Mouse (Mus musculus): ENCODE results near the gene Serinc2. TPM values are rescaled to one million over a fixed set of nuclear protein-coding genes. Genes with fewer than 3 reads are reported as not detected.
A peak's percentile ranks its signal among the peaks of the same experiment; 100 is the strongest.

The Serinc2 gene
- polyA plus RNA-seq (2012; rRNA removed) = 72.2 and 126 TPM in 2 replicates

DNA sequence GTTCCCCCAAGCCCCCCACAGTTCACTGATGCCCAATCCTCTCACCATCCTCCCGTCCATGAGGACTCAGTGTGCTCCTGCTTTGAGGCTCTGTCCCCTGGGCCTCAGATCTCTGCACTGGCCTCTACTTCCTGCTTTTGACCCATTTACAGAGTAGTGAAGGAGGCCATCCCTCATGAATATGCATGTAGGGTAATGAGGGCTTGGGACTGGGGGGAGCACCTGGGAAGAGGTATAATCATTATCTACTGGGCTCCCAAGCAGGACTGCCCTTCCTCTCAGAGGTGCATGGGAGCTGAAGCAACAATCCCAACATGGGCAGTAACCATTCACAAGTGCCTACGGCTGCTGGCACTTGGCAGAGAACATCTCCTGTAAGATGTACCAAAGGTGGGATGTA lies at the start of gene Serinc2:
Gene Serinc2 (minus strand): TSS at position 101 of the 400 bp plus-strand sequence.
- DNase-seq (ENCODE audit: low read depth) = no peak
- no peak for TF ChIP-seq POLR2A (IDR thresholded peaks at IDR 0.05; ENCODE audit: borderline replicate concordance, extremely low read depth, insufficient read depth, insufficient read length, poor library complexity, severe bottlenecking)
- TF ChIP-seq CTCF (IDR thresholded peaks at IDR 0.05; ENCODE audit: borderline replicate concordance, extremely low read depth, insufficient read depth, insufficient read length) = no peak

DNA sequence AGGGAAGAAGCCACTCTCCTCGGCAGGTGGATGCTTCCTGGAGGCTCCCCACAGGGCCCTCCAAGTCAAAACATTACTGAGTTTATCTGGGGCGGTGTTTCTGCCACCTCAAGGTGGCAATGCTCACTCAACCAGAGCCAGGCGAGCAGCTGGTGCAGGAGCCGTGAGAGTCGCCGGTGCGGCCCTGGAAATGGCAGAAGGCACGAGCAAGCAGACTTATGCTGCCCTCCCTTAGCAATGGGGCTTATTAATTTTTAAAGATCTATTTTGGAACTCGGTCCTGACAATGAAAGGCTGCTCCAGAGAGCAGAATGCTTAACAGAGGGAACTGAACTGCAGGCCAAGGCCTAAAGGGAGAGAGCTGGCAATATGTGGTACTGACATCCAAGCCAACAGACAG lies 48.4 kb upstream of the Serinc2 start:
- no peak for DNase-seq (ENCODE audit: low read depth)
- no peak for TF ChIP-seq CTCF (IDR thresholded peaks at IDR 0.05; ENCODE audit: borderline replicate concordance, extremely low read depth, insufficient read depth, insufficient read length)
- TF ChIP-seq POLR2A (IDR thresholded peaks at IDR 0.05; ENCODE audit: borderline replicate concordance, extremely low read depth, insufficient read depth, insufficient read length, poor library complexity, severe bottlenecking) = no peak

GRCm38 (mm10) chr4:130325446-130325845 lies 46.4 kb upstream of the Serinc2 start:
- TF ChIP-seq POLR2A (IDR thresholded peaks at IDR 0.05; ENCODE audit: borderline replicate concordance, extremely low read depth, insufficient read depth, insufficient read length, poor library complexity, severe bottlenecking) (no peak), CTCF (IDR thresholded peaks at IDR 0.05; ENCODE audit: borderline replicate concordance, extremely low read depth, insufficient read depth, insufficient read length) (peak; percentile 12; the same call in 1 of the 2 replicates)
- no peak for DNase-seq (ENCODE audit: low read depth)

DNA sequence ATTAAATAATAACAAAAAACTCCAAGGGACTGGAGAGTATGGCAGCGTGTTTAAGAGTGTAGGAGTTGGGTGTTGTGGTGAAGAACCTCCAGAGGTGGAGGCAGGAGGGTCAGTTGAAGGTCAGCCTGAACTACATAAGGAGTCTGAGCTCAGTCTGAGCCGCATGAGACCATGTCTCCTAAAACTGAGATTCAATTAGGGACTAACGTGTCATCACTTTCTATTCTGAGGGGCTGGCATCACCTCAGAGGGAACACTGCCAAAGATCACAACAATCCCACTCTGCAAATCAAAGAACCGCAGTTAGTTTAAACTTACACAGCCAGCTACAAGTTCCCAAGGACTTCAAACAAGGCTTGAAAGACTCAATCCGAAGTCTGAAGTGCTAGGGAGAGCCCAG lies 44.6 kb upstream of the Serinc2 start:
- DNase-seq (ENCODE audit: low read depth) = peak; percentile 16
- no peak for TF ChIP-seq POLR2A (IDR thresholded peaks at IDR 0.05; ENCODE audit: borderline replicate concordance, extremely low read depth, insufficient read depth, insufficient read length, poor library complexity, severe bottlenecking)
- no peak for TF ChIP-seq CTCF (IDR thresholded peaks at IDR 0.05; ENCODE audit: borderline replicate concordance, extremely low read depth, insufficient read depth, insufficient read length)

GRCm38 (mm10) chr4:130323165-130323564 lies 44.2 kb upstream of the Serinc2 start:
- TF ChIP-seq POLR2A (IDR thresholded peaks at IDR 0.05; ENCODE audit: borderline replicate concordance, extremely low read depth, insufficient read depth, insufficient read length, poor library complexity, severe bottlenecking) (no peak), CTCF (IDR thresholded peaks at IDR 0.05; ENCODE audit: borderline replicate concordance, extremely low read depth, insufficient read depth, insufficient read length) (no peak)
- DNase-seq (ENCODE audit: low read depth) = no peak

DNA sequence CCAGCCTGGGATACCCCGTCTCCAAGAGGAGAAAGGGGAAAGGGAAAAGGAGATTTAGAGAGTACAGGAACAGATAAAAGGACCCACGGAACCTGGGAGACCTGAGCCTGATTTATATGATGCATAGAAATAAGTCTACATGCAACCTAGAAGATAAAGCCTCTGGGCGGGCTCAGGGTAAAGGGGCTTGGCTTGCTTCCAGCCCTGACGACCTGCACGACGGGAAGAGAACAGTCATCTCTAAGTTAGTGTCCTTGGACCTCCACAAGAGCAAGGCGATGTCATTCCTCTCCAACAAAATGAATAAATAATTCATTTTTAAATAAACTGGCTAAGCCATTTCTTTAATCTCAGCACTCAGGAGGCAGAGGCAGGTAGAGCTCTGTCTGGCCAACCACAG lies 43.6 kb upstream of the Serinc2 start:
- DNase-seq (ENCODE audit: low read depth) = no peak
- TF ChIP-seq POLR2A (IDR thresholded peaks at IDR 0.05; ENCODE audit: borderline replicate concordance, extremely low read depth, insufficient read depth, insufficient read length, poor library complexity, severe bottlenecking) (no peak), CTCF (IDR thresholded peaks at IDR 0.05; ENCODE audit: borderline replicate concordance, extremely low read depth, insufficient read depth, insufficient read length) (no peak)

GRCm38 (mm10) chr4:130321640-130322039 lies 42.6 kb upstream of the Serinc2 start:
- DNase-seq (ENCODE audit: low read depth) = no peak
- TF ChIP-seq POLR2A (IDR thresholded peaks at IDR 0.05; ENCODE audit: borderline replicate concordance, extremely low read depth, insufficient read depth, insufficient read length, poor library complexity, severe bottlenecking) (no peak), CTCF (IDR thresholded peaks at IDR 0.05; ENCODE audit: borderline replicate concordance, extremely low read depth, insufficient read depth, insufficient read length) (no peak)

- DNase-seq (ENCODE audit: low read depth) = no peak
- TF ChIP-seq CTCF (IDR thresholded peaks at IDR 0.05; ENCODE audit: borderline replicate concordance, extremely low read depth, insufficient read depth, insufficient read length) (no peak), POLR2A (IDR thresholded peaks at IDR 0.05; ENCODE audit: borderline replicate concordance, extremely low read depth, insufficient read depth, insufficient read length, poor library complexity, severe bottlenecking) (no peak)
Observed at GRCm38 (mm10) chr4:130319564-130319963, 40.6 kb upstream of the Serinc2 start.

- DNase-seq (ENCODE audit: low read depth) = no peak
- TF ChIP-seq POLR2A (IDR thresholded peaks at IDR 0.05; ENCODE audit: borderline replicate concordance, extremely low read depth, insufficient read depth, insufficient read length, poor library complexity, severe bottlenecking) (no peak), CTCF (IDR thresholded peaks at IDR 0.05; ENCODE audit: borderline replicate concordance, extremely low read depth, insufficient read depth, insufficient read length) (no peak)
Observed at GRCm38 (mm10) chr4:130318122-130318521, 39.1 kb upstream of the Serinc2 start.

DNA sequence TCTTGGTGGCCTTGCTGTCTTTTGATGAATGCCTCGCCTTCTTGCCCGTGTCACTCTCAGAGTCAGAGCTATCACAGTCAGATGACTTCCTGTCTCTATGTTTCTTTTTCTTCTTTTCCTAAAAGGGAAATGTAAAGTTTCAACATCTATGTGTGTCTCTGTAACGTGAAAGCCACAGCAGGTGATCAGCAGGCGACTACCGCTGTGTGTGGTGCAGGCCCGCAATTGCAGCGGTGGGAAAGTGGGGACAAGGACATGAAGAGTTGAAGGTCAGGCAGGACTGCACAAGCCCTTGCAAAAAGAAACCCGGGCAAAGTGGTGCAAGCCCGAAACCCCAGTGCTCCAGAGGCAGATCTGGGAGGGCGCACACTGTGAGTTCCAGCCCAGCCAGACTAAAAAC lies 37.7 kb upstream of the Serinc2 start:
- TF ChIP-seq POLR2A (IDR thresholded peaks at IDR 0.05; ENCODE audit: borderline replicate concordance, extremely low read depth, insufficient read depth, insufficient read length, poor library complexity, severe bottlenecking) (no peak), CTCF (IDR thresholded peaks at IDR 0.05; ENCODE audit: borderline replicate concordance, extremely low read depth, insufficient read depth, insufficient read length) (no peak)
- no peak for DNase-seq (ENCODE audit: low read depth)

- DNase-seq (ENCODE audit: low read depth) = peak; percentile 40
- TF ChIP-seq POLR2A (IDR thresholded peaks at IDR 0.05; ENCODE audit: borderline replicate concordance, extremely low read depth, insufficient read depth, insufficient read length, poor library complexity, severe bottlenecking) (no peak), CTCF (IDR thresholded peaks at IDR 0.05; ENCODE audit: borderline replicate concordance, extremely low read depth, insufficient read depth, insufficient read length) (no peak)
Observed at GRCm38 (mm10) chr4:130315771-130316527, 36.9 kb upstream of the Serinc2 start.

GRCm38 (mm10) chr4:130313552-130313951 lies 34.5 kb upstream of the Serinc2 start:
- TF ChIP-seq CTCF (IDR thresholded peaks at IDR 0.05; ENCODE audit: borderline replicate concordance, extremely low read depth, insufficient read depth, insufficient read length) = no peak

More at GRCm38 (mm10) chr4:130313552-130313951, 34.5 kb upstream of the Serinc2 start:
- no peak for DNase-seq (ENCODE audit: low read depth)

Measured in brain, embryonic 14.5 days (tissue).